Mouse (Mus musculus): ENCODE data around the gene Olfr802. TPM values are rescaled to one million over a fixed set of nuclear protein-coding genes. Genes with fewer than 3 reads are reported as not detected.

Olfr802 gene
- total and polyA plus RNA-seq, 3 experiments = 0.05 TPM; not detected in 2

GRCm38 (mm10) chr10:129651763-129652162 is 36.2 kb downstream of the Olfr802 start:
- Histone ChIP-seq H3K36me3 (replicated peaks) (no peaks in the 10 kb centered on the region), H3K9me3 (replicated peaks) (no peaks in the 10 kb centered on the region), H3K4me3 (ENCODE audit: low read depth, low read length) (no peak overlapping the region), H3K27me3 (ENCODE audit: insufficient read depth, low read length) (no peaks in the 10 kb centered on the region), H3K4me1 (ENCODE audit: insufficient read depth, low read depth, low read length) (no peaks in the 10 kb centered on the region)
- no peak for TF ChIP-seq TAL1 (conservative IDR thresholded peaks at IDR 0.05; ENCODE audit: low read depth, low read length)
- no peak for TF ChIP-seq CTCF (IDR thresholded peaks at IDR 0.05; ENCODE audit: low read depth, low read length)
- no peak for TF ChIP-seq POLR2AphosphoS5 (IDR thresholded peaks at IDR 0.05; ENCODE audit: insufficient replicate concordance, low read depth, low read length)
- TF ChIP-seq GATA1 (IDR thresholded peaks at IDR 0.05; ENCODE audit: borderline replicate concordance, low read length) = no peak
- TF ChIP-seq GATA2 (IDR thresholded peaks at IDR 0.05; ENCODE audit: borderline replicate concordance, low read depth, low read length) = no peak
- ATAC-seq (ENCODE audit: extremely low read depth, insufficient number of reproducible peaks, low FRiP score, poor library complexity, severe bottlenecking) = no peak
- DNase-seq (ENCODE audit: low spot score) = no peak

DNA sequence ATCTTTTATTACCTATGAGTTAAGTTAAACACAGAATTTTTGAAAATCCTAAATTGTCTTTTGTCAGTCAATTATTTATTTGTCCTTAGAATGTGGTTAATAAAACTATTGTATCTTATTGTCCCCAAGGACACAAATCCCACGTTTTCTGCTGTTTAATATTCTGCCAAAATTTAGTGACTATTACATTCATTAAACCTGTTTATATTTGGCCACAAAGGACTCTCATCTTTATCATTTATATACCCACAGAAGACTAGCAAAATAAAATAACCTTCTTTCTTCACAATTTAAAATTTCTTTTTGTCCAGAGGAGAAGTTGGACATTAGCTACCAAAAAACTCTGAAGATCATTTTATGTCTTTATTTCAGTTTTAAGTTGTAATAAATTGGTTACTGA is 50.8 kb downstream of the Olfr802 start, which contains the start of gene Olfr799:
Gene Olfr799, plus strand, starts transcription at position 301 of the 400 bp plus-strand sequence.
- no peaks in the 10 kb centered on the region for H3K9me3 ChIP-seq (replicated peaks)
- H3K36me3 ChIP-seq (replicated peaks) = no peaks in the 10 kb centered on the region
- H3K4me3 ChIP-seq (ENCODE audit: low read depth, low read length) = no peak within 1 kb of the TSS
- H3K4me1 ChIP-seq (ENCODE audit: insufficient read depth, low read depth, low read length) = no peaks in the 10 kb centered on the region
- DNase-seq (ENCODE audit: low spot score) (no peak), ATAC-seq (ENCODE audit: extremely low read depth, insufficient number of reproducible peaks, low FRiP score, poor library complexity, severe bottlenecking) (no peak)
- no peaks in the 10 kb centered on the region for H3K27me3 ChIP-seq (ENCODE audit: insufficient read depth, low read length)
- no peak for TF ChIP-seq GATA1 (IDR thresholded peaks at IDR 0.05; ENCODE audit: borderline replicate concordance, low read length)
- TF ChIP-seq TAL1 (conservative IDR thresholded peaks at IDR 0.05; ENCODE audit: low read depth, low read length) = no peak
- no peak for TF ChIP-seq GATA2 (IDR thresholded peaks at IDR 0.05; ENCODE audit: borderline replicate concordance, low read depth, low read length)
- no peak for TF ChIP-seq CTCF (IDR thresholded peaks at IDR 0.05; ENCODE audit: low read depth, low read length)
- no peak for TF ChIP-seq POLR2AphosphoS5 (IDR thresholded peaks at IDR 0.05; ENCODE audit: insufficient replicate concordance, low read depth, low read length)

DNA sequence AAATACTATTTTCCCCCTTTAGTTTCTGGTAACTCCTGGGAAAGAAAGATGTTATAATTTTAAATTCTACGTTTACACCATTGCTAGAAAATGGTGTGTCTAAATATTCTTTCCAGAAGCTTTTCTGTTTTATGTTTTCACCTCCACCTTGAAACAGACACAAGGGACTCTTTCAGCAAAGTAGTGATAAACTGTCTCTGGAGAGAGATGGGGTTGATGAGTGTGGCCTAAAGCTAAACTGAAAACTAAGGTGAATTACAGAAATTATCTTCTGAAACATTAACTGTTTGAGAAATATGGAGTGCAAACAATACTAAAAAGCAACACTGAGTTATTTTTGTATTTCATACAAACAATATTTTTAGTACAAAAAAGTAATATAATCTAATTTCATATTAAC is 60.1 kb downstream of the Olfr802 start, which contains the start of gene Olfr798:
Gene Olfr798, minus strand, starts transcription at position 101 of the 400 bp plus-strand sequence.
- Histone ChIP-seq H3K36me3 (replicated peaks) (no peaks in the 10 kb centered on the region), H3K4me3 (ENCODE audit: low read depth, low read length) (no peak within 1 kb of the TSS), H3K4me1 (ENCODE audit: insufficient read depth, low read depth, low read length) (no peaks in the 10 kb centered on the region), H3K27me3 (ENCODE audit: insufficient read depth, low read length) (no peaks in the 10 kb centered on the region), H3K9me3 (replicated peaks) (no peaks in the 10 kb centered on the region)
- TF ChIP-seq GATA2 (IDR thresholded peaks at IDR 0.05; ENCODE audit: borderline replicate concordance, low read depth, low read length) = no peak
- no peak for TF ChIP-seq POLR2AphosphoS5 (IDR thresholded peaks at IDR 0.05; ENCODE audit: insufficient replicate concordance, low read depth, low read length)
- TF ChIP-seq GATA1 (IDR thresholded peaks at IDR 0.05; ENCODE audit: borderline replicate concordance, low read length) = no peak
- no peak for TF ChIP-seq TAL1 (conservative IDR thresholded peaks at IDR 0.05; ENCODE audit: low read depth, low read length)
- TF ChIP-seq CTCF (IDR thresholded peaks at IDR 0.05; ENCODE audit: low read depth, low read length) = no peak
- no peak for DNase-seq (ENCODE audit: low spot score)
- ATAC-seq (ENCODE audit: extremely low read depth, insufficient number of reproducible peaks, low FRiP score, poor library complexity, severe bottlenecking) = no peak

Other genes with a start within 250 kb of the Olfr802 start
Only the 20 nearest of the 26 such genes appear.
- not detected in 2 replicates for gene Olfr790, start 189.7 kb downstream of the Olfr802 start, total RNA-seq (2014; fragmentation: Nextera tagmentation)
- gene Olfr790, start 189.7 kb downstream of the Olfr802 start, total RNA-seq (2017) = 0.11 TPM in 1 of 2 replicates, not detected in the other
- not detected in 2 replicates for gene Olfr790, start 189.7 kb downstream of the Olfr802 start, polyA plus RNA-seq (2012)
- gene Olfr791, start 166.4 kb downstream of the Olfr802 start, total RNA-seq (2014; fragmentation: Nextera tagmentation) = not detected in 2 replicates
- gene Olfr791, start 166.4 kb downstream of the Olfr802 start, total RNA-seq (2017) = 0.05 and 0.29 TPM in 2 replicates
- not detected in 2 replicates for gene Olfr791, start 166.4 kb downstream of the Olfr802 start, polyA plus RNA-seq (2012)
- not detected in 2 replicates for gene Olfr792, start 149.0 kb downstream of the Olfr802 start, total RNA-seq (2014; fragmentation: Nextera tagmentation)
- gene Olfr792, start 149.0 kb downstream of the Olfr802 start, total RNA-seq (2017) = not detected in 2 replicates
- gene Olfr792, start 149.0 kb downstream of the Olfr802 start, polyA plus RNA-seq (2012) = not detected in 2 replicates
- not detected in 2 replicates for gene Olfr794, start 120.5 kb downstream of the Olfr802 start, total RNA-seq (2014; fragmentation: Nextera tagmentation)
- gene Olfr794, start 120.5 kb downstream of the Olfr802 start, total RNA-seq (2017) = 0.27 TPM in 1 of 2 replicates, not detected in the other
- not detected in 2 replicates for gene Olfr794, start 120.5 kb downstream of the Olfr802 start, polyA plus RNA-seq (2012)
- not detected in 2 replicates for gene Olfr796, start 75.6 kb downstream of the Olfr802 start, total RNA-seq (2014; fragmentation: Nextera tagmentation)
- gene Olfr796, start 75.6 kb downstream of the Olfr802 start, total RNA-seq (2017) = 0.22 and 0.23 TPM in 2 replicates
- not detected in 2 replicates for gene Olfr796, start 75.6 kb downstream of the Olfr802 start, polyA plus RNA-seq (2012)
- not detected in 2 replicates for gene Olfr798, start 60.2 kb downstream of the Olfr802 start, total RNA-seq (2014; fragmentation: Nextera tagmentation)
- 0.06 TPM in 1 of 2 replicates, not detected in the other for gene Olfr798, start 60.2 kb downstream of the Olfr802 start, total RNA-seq (2017)
- gene Olfr798, start 60.2 kb downstream of the Olfr802 start, polyA plus RNA-seq (2012) = not detected in 2 replicates
- not detected in 2 replicates for gene Olfr799, start 50.7 kb downstream of the Olfr802 start, total RNA-seq (2014; fragmentation: Nextera tagmentation)
- 0.05 TPM in 1 of 2 replicates, not detected in the other for gene Olfr799, start 50.7 kb downstream of the Olfr802 start, total RNA-seq (2017)
- gene Olfr799, start 50.7 kb downstream of the Olfr802 start, polyA plus RNA-seq (2012) = not detected in 2 replicates
- gene Olfr800, start 30.5 kb downstream of the Olfr802 start, total RNA-seq (2014; fragmentation: Nextera tagmentation) = not detected in 2 replicates
- 0.12 and 0.27 TPM in 2 replicates for gene Olfr800, start 30.5 kb downstream of the Olfr802 start, total RNA-seq (2017)
- gene Olfr800, start 30.5 kb downstream of the Olfr802 start, polyA plus RNA-seq (2012) = not detected in 2 replicates
- not detected in 2 replicates for gene Olfr801, start 14.3 kb downstream of the Olfr802 start, total RNA-seq (2014; fragmentation: Nextera tagmentation)
- gene Olfr801, start 14.3 kb downstream of the Olfr802 start, total RNA-seq (2017) = 0.06 and 0.16 TPM in 2 replicates
- gene Olfr801, start 14.3 kb downstream of the Olfr802 start, polyA plus RNA-seq (2012) = not detected in 2 replicates
- not detected in 2 replicates for gene Olfr803, start 6.1 kb upstream of the Olfr802 start, total RNA-seq (2014; fragmentation: Nextera tagmentation)
- gene Olfr803, start 6.1 kb upstream of the Olfr802 start, total RNA-seq (2017) = 0.05 TPM in 1 of 2 replicates, not detected in the other
- not detected in 2 replicates for gene Olfr803, start 6.1 kb upstream of the Olfr802 start, polyA plus RNA-seq (2012)
- not detected in 2 replicates for gene Olfr804, start 15.0 kb upstream of the Olfr802 start, total RNA-seq (2014; fragmentation: Nextera tagmentation)
- under 0.01 and 0.22 TPM in 2 replicates for gene Olfr804, start 15.0 kb upstream of the Olfr802 start, total RNA-seq (2017)
- gene Olfr804, start 15.0 kb upstream of the Olfr802 start, polyA plus RNA-seq (2012) = not detected in 2 replicates
- gene Olfr805, start 41.2 kb upstream of the Olfr802 start, total RNA-seq (2014; fragmentation: Nextera tagmentation) = not detected in 2 replicates
- gene Olfr805, start 41.2 kb upstream of the Olfr802 start, total RNA-seq (2017) = 0.06 and 0.16 TPM in 2 replicates
- gene Olfr805, start 41.2 kb upstream of the Olfr802 start, polyA plus RNA-seq (2012) = not detected in 2 replicates
- not detected in 2 replicates for gene Olfr806, start 53.8 kb upstream of the Olfr802 start, total RNA-seq (2014; fragmentation: Nextera tagmentation)
- gene Olfr806, start 53.8 kb upstream of the Olfr802 start, total RNA-seq (2017) = 0.05 and 0.06 TPM in 2 replicates
- not detected in 2 replicates for gene Olfr806, start 53.8 kb upstream of the Olfr802 start, polyA plus RNA-seq (2012)
- not detected in 2 replicates for gene Olfr807, start 69.6 kb upstream of the Olfr802 start, total RNA-seq (2014; fragmentation: Nextera tagmentation)
- 0.23 TPM in 1 of 2 replicates, not detected in the other for gene Olfr807, start 69.6 kb upstream of the Olfr802 start, total RNA-seq (2017)
- gene Olfr807, start 69.6 kb upstream of the Olfr802 start, polyA plus RNA-seq (2012) = not detected in 2 replicates
- gene Olfr808, start 77.3 kb upstream of the Olfr802 start, total RNA-seq (2014; fragmentation: Nextera tagmentation) = not detected in 2 replicates
- gene Olfr808, start 77.3 kb upstream of the Olfr802 start, total RNA-seq (2017) = 0.12 and 0.22 TPM in 2 replicates
- not detected in 2 replicates for gene Olfr808, start 77.3 kb upstream of the Olfr802 start, polyA plus RNA-seq (2012)
- not detected in 2 replicates for gene Olfr809, start 86.5 kb upstream of the Olfr802 start, total RNA-seq (2014; fragmentation: Nextera tagmentation)
- gene Olfr809, start 86.5 kb upstream of the Olfr802 start, total RNA-seq (2017) = 0.27 TPM in 1 of 2 replicates, not detected in the other
- not detected in 2 replicates for gene Olfr809, start 86.5 kb upstream of the Olfr802 start, polyA plus RNA-seq (2012)
- gene Olfr810, start 106.7 kb upstream of the Olfr802 start, total RNA-seq (2014; fragmentation: Nextera tagmentation) = not detected in 2 replicates
- 0.05 and 0.06 TPM in 2 replicates for gene Olfr810, start 106.7 kb upstream of the Olfr802 start, total RNA-seq (2017)
- gene Olfr810, start 106.7 kb upstream of the Olfr802 start, polyA plus RNA-seq (2012) = not detected in 2 replicates
- not detected in 2 replicates for gene Olfr811, start 116.2 kb upstream of the Olfr802 start, total RNA-seq (2014; fragmentation: Nextera tagmentation)
- 0.12 and 0.16 TPM in 2 replicates for gene Olfr811, start 116.2 kb upstream of the Olfr802 start, total RNA-seq (2017)
- gene Olfr811, start 116.2 kb upstream of the Olfr802 start, polyA plus RNA-seq (2012) = not detected in 2 replicates
- gene Olfr812, start 157.9 kb upstream of the Olfr802 start, total RNA-seq (2014; fragmentation: Nextera tagmentation) = not detected in 2 replicates
- gene Olfr812, start 157.9 kb upstream of the Olfr802 start, total RNA-seq (2017) = not detected in 2 replicates
- gene Olfr812, start 157.9 kb upstream of the Olfr802 start, polyA plus RNA-seq (2012) = not detected in 2 replicates
- not detected in 2 replicates for gene Olfr813, start 167.2 kb upstream of the Olfr802 start, total RNA-seq (2014; fragmentation: Nextera tagmentation)
- 0.22 and 0.35 TPM in 2 replicates for gene Olfr813, start 167.2 kb upstream of the Olfr802 start, total RNA-seq (2017)
- not detected in 2 replicates for gene Olfr813, start 167.2 kb upstream of the Olfr802 start, polyA plus RNA-seq (2012)